Mouse (Mus musculus) E14TG2a.4 (cell line): ENCODE data around the gene Sgpp2.

Experiments used
- CTCF ChIP-seq: conservative IDR thresholded peaks from 2 replicates; pipeline ENCODE4 v1.5.1; 2014; ENCODE audit warnings: low read length
- POU5F1 ChIP-seq: IDR thresholded peaks from 2 replicates; pipeline ENCODE4 v1.6.1; 2014; ENCODE audit warnings: low read length, borderline replicate concordance

GRCm38 (mm10) chr1:78310021-78310752, at the start of gene Sgpp2:
- TF ChIP-seq CTCF (no peak), POU5F1 (no peak)
